Mouse (Mus musculus) stomach, postnatal 0 days (tissue): ENCODE measurements at regions not wholly inside any gene's neighbourhood (a gene's known extent, or its start where the extent isn't known, plus 50 kb on each side); places are given as distances from the start of the nearest gene placed in this dataset.
"Not testable (repeated sequence)": the region's sequence is repeated elsewhere in the genome, so short reads cannot be mapped to it uniquely, and the experiment has no call there.

ENCODE experiments used
- ATAC-seq: fragments of 200-750 bp; cut with Nextera tagmentation; 2 replicates; pipeline ENCODE4 v1.8.0; 2017; ENCODE audit not compliant: low FRiP score, low TSS enrichment
- DNase-seq: peaks from one replicate; pipeline ENCODE4 v3.0.0-alpha.2; 2016; ENCODE audit warnings: low spot score
- H3K27ac ChIP-seq: fragments of 300-500 bp; sonication (generic); replicated peaks from 2 replicates; pipeline ENCODE4 v1.5.1; 2014; ENCODE audit warnings: mild to moderate bottlenecking, control low read depth
- H3K27me3 ChIP-seq: fragments of 300-500 bp; sonication (generic); 2 replicates; pipeline ENCODE4 v1.6.1; 2014; ENCODE audit warnings: low read length; ENCODE audit not compliant: control insufficient read depth, insufficient read depth
- H3K36me3 ChIP-seq: fragments of 300-500 bp; sonication (generic); 2 replicates; pipeline ENCODE4 v1.6.1; 2014; ENCODE audit warnings: low read length, mixed read lengths; ENCODE audit not compliant: control insufficient read depth, insufficient read depth
- H3K4me1 ChIP-seq: fragments of 300-500 bp; sonication (generic); replicated peaks from 2 replicates; pipeline ENCODE4 v1.6.1; 2014; ENCODE audit warnings: antibody characterized with exemption; ENCODE audit not compliant: control insufficient read depth, insufficient read depth
- H3K4me2 ChIP-seq: fragments of 300-500 bp; sonication (generic); replicated peaks from 2 replicates; pipeline ENCODE4 v1.6.1; 2014; ENCODE audit warnings: low read depth, mild to moderate bottlenecking, control low read depth, moderate library complexity
- H3K4me3 ChIP-seq: fragments of 300-500 bp; sonication (generic); 2 replicates; pipeline ENCODE4 v1.5.1; 2014; ENCODE audit warnings: low read depth, low read length, control low read depth
- H3K9ac ChIP-seq: fragments of 300-500 bp; sonication (generic); 2 replicates; pipeline ENCODE4 v1.6.1; 2014; ENCODE audit warnings: mild to moderate bottlenecking, low read length, control low read depth, mixed read lengths
- H3K9me3 ChIP-seq: fragments of 300-500 bp; sonication (generic); 2 replicates; pipeline ENCODE4 v1.6.1; 2016; ENCODE audit warnings: low read length; ENCODE audit not compliant: control insufficient read depth
- CTCF ChIP-seq: IDR thresholded peaks from 2 replicates; pipeline ENCODE4 v1.5.1; 2016; ENCODE audit warnings: antibody characterized with exemption, low read depth, mild to moderate bottlenecking, moderate library complexity
- EP300 ChIP-seq: optimal IDR thresholded peaks from 2 replicates; pipeline ENCODE3; 2016; ENCODE audit warnings: antibody characterized with exemption
- WGBS: fragments of 180-500 bp; shearing (Covaris S2); extraction: QIAGEN DNeasy Blood & Tissue Kit; methylation state at CpG from one replicate; pipeline ENCODE4 v1.1.7; 2014; 5-methylcytosine and 5-hydroxymethylcytosine counted together

DNA sequence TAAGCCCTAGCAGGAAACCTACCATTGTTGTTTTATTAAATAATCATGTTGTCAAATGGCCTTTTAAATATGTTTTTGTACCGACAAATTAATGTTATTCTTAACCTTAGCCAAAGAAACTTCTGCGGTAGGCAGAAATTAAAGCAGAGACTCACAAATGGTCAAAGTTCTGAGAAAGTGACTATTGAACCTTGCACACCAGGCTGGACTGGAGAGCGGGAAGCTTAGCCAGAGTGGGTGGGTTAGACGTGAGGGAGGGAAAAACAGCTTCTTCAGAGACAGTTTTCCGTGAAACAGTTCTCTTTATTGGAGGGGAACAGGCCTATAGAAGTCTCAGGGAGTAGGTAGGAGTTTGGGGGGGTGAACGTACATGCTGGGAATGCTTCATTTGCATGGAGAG is 89.2 kb upstream of the Rbbp6 start:
- no peak overlapping the region for H3K4me2 ChIP-seq
- ATAC-seq: no peak
- H3K4me1 ChIP-seq: no peaks in the 10 kb centered on the region
- H3K27me3 ChIP-seq: no peaks in the 10 kb centered on the region
- no peak for DNase-seq
- no peaks in the 10 kb centered on the region for H3K9me3 ChIP-seq
- no peaks in the 10 kb centered on the region for H3K36me3 ChIP-seq
- TF ChIP-seq CTCF: no peak
- H3K27ac ChIP-seq: no peak overlapping the region
- WGBS: 74% methylated on average over 6 of the region's 6 CpGs
- no peak overlapping the region for H3K4me3 ChIP-seq
- no peak overlapping the region for H3K9ac ChIP-seq

DNA sequence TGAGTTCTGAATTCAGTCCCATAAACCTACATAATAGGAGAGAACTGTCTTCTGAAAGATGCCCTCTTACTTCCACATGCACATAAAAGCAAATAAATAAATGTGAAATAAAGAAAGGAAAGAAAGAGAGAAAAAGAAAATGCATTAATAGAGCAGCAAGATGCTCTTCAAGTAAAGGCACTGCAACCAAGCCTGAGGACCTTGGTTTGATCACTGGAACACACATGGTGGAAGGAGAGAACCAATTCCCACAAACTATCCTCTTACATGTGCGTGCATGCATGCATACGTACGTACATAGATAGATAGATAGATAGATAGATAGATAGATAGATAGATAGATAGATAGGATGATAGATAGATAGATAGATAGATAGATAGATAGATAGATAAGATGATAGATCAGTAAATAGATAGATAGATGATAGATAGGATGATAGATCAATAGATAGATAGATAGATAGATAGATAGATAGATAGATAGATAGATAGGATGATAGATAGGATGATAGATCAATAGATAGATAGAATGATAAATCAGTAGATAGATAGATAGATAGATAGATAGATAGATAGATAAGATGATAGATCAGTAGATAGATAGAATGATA is 83.5 kb upstream of the Rbbp6 start:
- not testable (repeated sequence) for H3K4me2 ChIP-seq, H3K4me1 ChIP-seq, H3K9me3 ChIP-seq, H3K27me3 ChIP-seq, H3K27ac ChIP-seq, H3K4me3 ChIP-seq, H3K9ac ChIP-seq, H3K36me3 ChIP-seq, ATAC-seq, DNase-seq
- WGBS: 90% methylated on average over 3 of the region's 3 CpGs

DNA sequence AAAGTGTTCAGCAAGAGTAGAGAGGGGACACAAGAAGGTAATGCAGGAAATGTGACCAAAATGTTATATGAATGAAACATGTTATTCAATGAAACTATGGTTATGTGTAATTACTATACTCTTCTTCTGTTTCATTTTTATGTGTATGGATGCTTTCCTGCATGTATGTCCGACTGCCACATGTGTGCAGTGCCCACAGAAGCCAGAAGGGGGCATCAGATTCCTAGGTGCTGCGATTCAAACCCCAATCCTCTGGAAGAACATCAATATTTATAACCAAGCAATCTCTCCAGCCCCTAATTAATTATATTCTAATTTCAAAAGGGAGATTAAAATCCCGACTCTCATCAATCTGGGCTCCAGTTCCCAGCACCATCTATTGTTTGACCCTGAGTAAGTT is 78.7 kb upstream of the Rbbp6 start:
- Histone ChIP-seq H3K4me3 (no peak overlapping the region), H3K27ac (no peak overlapping the region), H3K27me3 (no peaks in the 10 kb centered on the region), H3K36me3 (no peaks in the 10 kb centered on the region), H3K4me1 (no peaks in the 10 kb centered on the region), H3K9ac (no peak overlapping the region), H3K4me2 (no peak overlapping the region), H3K9me3 (no peaks in the 10 kb centered on the region)
- ATAC-seq: no peak
- no peak for DNase-seq
- peak; percentile 22; the same call in 1 of the 2 replicates for TF ChIP-seq CTCF
- TF ChIP-seq EP300: no peak
- WGBS: 80% methylated on average over 3 of the region's 3 CpGs

DNA sequence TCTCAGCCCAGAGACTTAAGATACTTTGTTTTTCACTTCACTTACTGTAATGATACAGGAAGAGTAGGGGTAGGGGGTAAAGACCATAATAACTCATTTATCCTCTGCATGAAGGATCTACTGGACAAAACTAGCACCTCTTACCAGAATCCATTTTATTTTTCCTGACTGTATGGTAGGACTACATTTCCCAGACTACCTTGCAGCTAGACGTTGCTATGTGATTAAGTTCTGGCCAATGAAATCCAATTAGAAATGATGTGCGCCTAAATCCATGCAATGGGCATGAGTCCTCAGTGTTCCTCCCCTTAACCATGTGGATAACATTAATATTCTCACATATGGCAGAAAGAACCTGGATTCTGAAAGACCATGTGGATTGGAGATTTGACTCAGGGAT is 68.3 kb upstream of the Rbbp6 start:
- H3K36me3 ChIP-seq: no peaks in the 10 kb centered on the region
- H3K27ac ChIP-seq: no peak overlapping the region
- H3K9ac ChIP-seq: no peak overlapping the region
- DNase-seq (no peak), ATAC-seq (no peak)
- H3K27me3 ChIP-seq: no peaks in the 10 kb centered on the region
- H3K9me3 ChIP-seq: no peaks in the 10 kb centered on the region
- 67% methylated on average over 2 of the region's 2 CpGs for WGBS
- H3K4me2 ChIP-seq: no peak overlapping the region
- TF ChIP-seq EP300 (no peak), CTCF (no peak)
- H3K4me3 ChIP-seq: no peak overlapping the region
- no peaks in the 10 kb centered on the region for H3K4me1 ChIP-seq

DNA sequence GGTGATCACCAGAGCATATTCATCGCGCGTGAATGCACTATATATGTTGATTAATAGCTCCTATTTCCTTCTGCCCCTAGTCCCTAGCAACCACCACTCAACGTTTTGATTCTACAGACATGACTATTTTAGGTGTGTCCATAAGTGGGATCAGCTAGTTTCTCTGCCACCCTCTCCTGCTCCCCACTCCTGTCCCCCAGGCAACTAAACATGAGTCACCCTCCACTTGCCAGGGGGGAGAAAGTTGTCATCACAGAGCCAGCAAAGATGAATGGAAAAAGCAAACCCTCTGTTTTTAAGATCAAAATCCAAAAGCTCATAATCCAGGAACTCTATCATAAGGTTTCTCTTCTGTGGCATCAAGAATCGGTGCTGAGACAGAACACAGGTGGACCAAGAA is 59.4 kb upstream of the Rbbp6 start:
- 63% methylated on average over 5 of the region's 5 CpGs for WGBS
- Histone ChIP-seq H3K27ac (no peak overlapping the region), H3K9me3 (no peaks in the 10 kb centered on the region), H3K4me3 (no peak overlapping the region), H3K4me1 (no peaks in the 10 kb centered on the region), H3K9ac (no peak overlapping the region), H3K27me3 (no peaks in the 10 kb centered on the region), H3K36me3 (no peaks in the 10 kb centered on the region), H3K4me2 (no peak overlapping the region)
- DNase-seq: no peak
- ATAC-seq: no peak
- TF ChIP-seq EP300: no peak

DNA sequence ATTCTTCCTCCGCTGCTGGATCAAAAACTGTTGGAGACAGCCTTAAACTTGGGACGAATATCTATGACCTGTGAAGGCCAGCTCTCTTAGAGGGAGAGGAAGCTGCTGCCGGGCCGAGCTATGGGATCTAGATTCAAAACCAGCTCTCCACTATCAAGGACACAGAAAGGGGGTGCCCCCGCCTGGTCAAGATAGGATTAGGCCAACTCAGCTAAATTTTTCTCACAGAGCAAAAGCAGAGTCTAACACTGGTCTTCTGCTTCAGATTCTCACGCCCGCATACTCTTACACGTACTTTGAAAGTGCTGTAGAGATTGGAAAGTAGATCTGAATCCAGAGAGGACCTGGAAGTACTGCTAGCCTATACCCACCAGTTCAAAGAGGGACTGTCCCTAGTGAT is 56.2 kb upstream of the Rbbp6 start:
- Histone ChIP-seq H3K9me3 (no peaks in the 10 kb centered on the region), H3K4me1 (no peaks in the 10 kb centered on the region), H3K4me2 (no peak overlapping the region), H3K36me3 (no peaks in the 10 kb centered on the region), H3K27ac (no peak overlapping the region), H3K27me3 (no peaks in the 10 kb centered on the region), H3K4me3 (no peak overlapping the region), H3K9ac (no peak overlapping the region)
- ATAC-seq: no peak
- TF ChIP-seq CTCF (no peak), EP300 (no peak)
- 81% methylated on average over 8 of the region's 8 CpGs for WGBS
- no peak for DNase-seq
